Mouse (Mus musculus) spleen, adult 18-20 months (tissue): ENCODE results near the gene Phyhd1.

Experiments
- DNase-seq, 2 experiments: peaks; one replicate each; pipeline ENCODE4 v3.0.0; 2022; ENCODE audit warnings: mixed read lengths in 2 of 2

The Phyhd1 gene

GRCm38 (mm10) chr2:30265767-30266253 is at the start of gene Phyhd1:
Gene Phyhd1 (plus strand): TSS chr2:30266203.
- no peak for DNase-seq

GRCm38 (mm10) chr2:30216293-30216692 is 49.7 kb upstream of the Phyhd1 start:
- DNase-seq, result no peak

GRCm38 (mm10) chr2:30235593-30235992 is 30.4 kb upstream of the Phyhd1 start:
- no peak for DNase-seq

GRCm38 (mm10) chr2:30236426-30237198 is 29.4 kb upstream of the Phyhd1 start:
- no peak for DNase-seq

- peak; percentile 100 for DNase-seq
Measured at GRCm38 (mm10) chr2:30237199-30237880, 28.7 kb upstream of the Phyhd1 start, which contains the start of gene Lrrc8a. Gene Lrrc8a (plus strand): TSS chr2:30237715.

GRCm38 (mm10) chr2:30237881-30238280 is 28.1 kb upstream of the Phyhd1 start:
- DNase-seq, result peak; percentile 70 to 73

GRCm38 (mm10) chr2:30238906-30239465 is 27.0 kb upstream of the Phyhd1 start:
- no peak for DNase-seq

GRCm38 (mm10) chr2:30239777-30240176 is 26.2 kb upstream of the Phyhd1 start:
- no peak for DNase-seq

- no peak for DNase-seq
Measured at GRCm38 (mm10) chr2:30240267-30240666, 25.7 kb upstream of the Phyhd1 start, which contains the start of gene Gm28035. Gene Gm28035 (plus strand): TSS chr2:30240567.

GRCm38 (mm10) chr2:30242509-30242908 is 23.5 kb upstream of the Phyhd1 start:
- no peak for DNase-seq

- no peak for DNase-seq
Measured at GRCm38 (mm10) chr2:30243391-30243790, 22.6 kb upstream of the Phyhd1 start.

- no peak for DNase-seq
Measured at GRCm38 (mm10) chr2:30244595-30245178, 21.3 kb upstream of the Phyhd1 start.

- no peak for DNase-seq
Measured at GRCm38 (mm10) chr2:30247036-30247435, 19.0 kb upstream of the Phyhd1 start.

GRCm38 (mm10) chr2:30247681-30248080 is 18.3 kb upstream of the Phyhd1 start:
- DNase-seq, result no peak

- DNase-seq, result no peak
Measured at GRCm38 (mm10) chr2:30249182-30249581, 16.8 kb upstream of the Phyhd1 start.

- no peak for DNase-seq
Measured at GRCm38 (mm10) chr2:30250166-30251128, 15.6 kb upstream of the Phyhd1 start.

- DNase-seq, result peak; percentile 71 to 73
Measured at GRCm38 (mm10) chr2:30251417-30252104, 14.4 kb upstream of the Phyhd1 start.

- no peak for DNase-seq
Measured at GRCm38 (mm10) chr2:30252521-30252920, 13.5 kb upstream of the Phyhd1 start.

GRCm38 (mm10) chr2:30253809-30254208 is 12.2 kb upstream of the Phyhd1 start:
- no peak for DNase-seq

GRCm38 (mm10) chr2:30255631-30256395 is 10.2 kb upstream of the Phyhd1 start:
- DNase-seq, result no peak
